16 mouse cellular contexts compared by ENCODE assay signal in genomic region chr11:101610445-101610844, GRCm38 (mm10). TPM values are rescaled to one million over a fixed set of nuclear protein-coding genes. Genes with fewer than 3 reads are reported as not detected.
DNase-seq lines count a peak whose midpoint lies in the region; ATAC-seq and TF ChIP-seq lines count a peak whose summit lies in the region.
"Had no signal": no experiment of that assay in that cellular context is flagged by ENCODE, and none has a peak within 500 bp of the region (broad histone marks: within the 10 kb centered on the region; RNA-seq: fewer than 3 reads in every experiment).

No protein-coding gene starts in this region.

- TF ChIP-seq POLR2A in MEL (IDR thresholded peaks at IDR 0.05; ENCODE audit: control insufficient read depth in 1 of 2, insufficient read depth in 1 of 2, low read depth in 1 of 2, low read length in 2 of 2, poor library complexity in 1 of 2): no peak

- no peaks in the 10 kb centered on the region; the same call in 1 of the 2 replicates for H3K4me1 ChIP-seq in heart, postnatal 0 days (ENCODE audit: control insufficient read depth, insufficient read depth)
- H3K4me1 ChIP-seq in MEL (ENCODE audit: control insufficient read depth in 1 of 2, insufficient read depth in 2 of 2, low read length in 2 of 2): peaks cover 5 to 8% of the 10 kb centered on the region in 2 experiments
- H3K4me1 ChIP-seq in megakaryocyte, embryonic 14.5 days: peaks cover 11% of the 10 kb centered on the region
- peaks cover 18% of the 10 kb centered on the region for H3K4me1 ChIP-seq in hindbrain, embryonic 10.5 days (replicated peaks)

- no peak overlapping the region for H3K27ac ChIP-seq in heart, postnatal 0 days (ENCODE audit: low read depth)
- H3K27ac ChIP-seq in MEL (ENCODE audit: control insufficient read depth, low read depth, low read length): no peak overlapping the region
- no peak overlapping the region for H3K27ac ChIP-seq in hindbrain, embryonic 10.5 days
- H3K27ac ChIP-seq: hindbrain, embryonic 14.5 days; limb, embryonic 12.5 days had no signal

- peak overlapping the region; percentile 25; the same call in 1 of the 2 replicates for H3K4me2 ChIP-seq in heart, postnatal 0 days (ENCODE audit: low read depth, low read length)
- H3K4me2 ChIP-seq: hindbrain, embryonic 14.5 days; limb, embryonic 12.5 days had no signal

- no peak for TF ChIP-seq EP300 in heart, postnatal 0 days (IDR thresholded peaks at IDR 0.05; ENCODE audit: low read depth)
- no peak; a peak in 1 of 4 replicates for TF ChIP-seq EP300 in MEL (IDR thresholded peaks at IDR 0.05; ENCODE audit: low read depth in 1 of 2, low read length in 2 of 2)

- no peak overlapping the region for H3K4me3 ChIP-seq in heart, postnatal 0 days (ENCODE audit: low read depth, low read length)
- H3K4me3 ChIP-seq in MEL (ENCODE audit: control insufficient read depth in 1 of 2, insufficient read depth in 1 of 2, low read depth in 2 of 2, low read length in 2 of 2): peak overlapping the region; percentile 28 to 34
- peak overlapping the region; percentile 70 for H3K4me3 ChIP-seq in megakaryocyte, embryonic 14.5 days (replicated peaks)
- H3K4me3 ChIP-seq in hindbrain, embryonic 10.5 days: no peak overlapping the region
- H3K4me3 ChIP-seq: limb, embryonic 12.5 days had no signal

- TF ChIP-seq CTCF in heart, postnatal 0 days (IDR thresholded peaks at IDR 0.05; ENCODE audit: low read depth): no peak
- TF ChIP-seq CTCF in MEL (IDR thresholded peaks at IDR 0.05 in 2 of 3, conservative IDR thresholded peaks at IDR 0.05 in 1 of 3; ENCODE audit: control insufficient read depth in 1 of 3, insufficient read depth in 1 of 3, low read depth in 2 of 3, low read length in 3 of 3, poor library complexity in 1 of 3, severe bottlenecking in 1 of 3): no peak

- no peaks in the 10 kb centered on the region for H3K36me3 ChIP-seq in heart, postnatal 0 days (replicated peaks; ENCODE audit: control insufficient read depth, insufficient read depth, low read length)
- peaks cover 0 to 8% of the 10 kb centered on the region in 2 experiments; a peak in 2 of 4 replicates for H3K36me3 ChIP-seq in MEL (ENCODE audit: control insufficient read depth in 1 of 2, insufficient read depth in 2 of 2, low read length in 2 of 2)
- H3K36me3 ChIP-seq in megakaryocyte, embryonic 14.5 days (replicated peaks; ENCODE audit: low read length): no peaks in the 10 kb centered on the region
- H3K36me3 ChIP-seq in hindbrain, embryonic 10.5 days: no peaks in the 10 kb centered on the region
- H3K36me3 ChIP-seq: limb, embryonic 12.5 days had no signal

- TF ChIP-seq RAD21 in MEL (IDR thresholded peaks at IDR 0.05; ENCODE audit: low read depth, low read length): no peak

- H3K27me3 ChIP-seq in heart, postnatal 0 days (ENCODE audit: control insufficient read depth, insufficient read depth, low read length): no peaks in the 10 kb centered on the region
- H3K27me3 ChIP-seq in MEL (ENCODE audit: control insufficient read depth in 1 of 2, insufficient read depth in 2 of 2, low read length in 2 of 2): peaks cover 0 to 2% of the 10 kb centered on the region in 2 experiments; a peak in 1 of 4 replicates
- peaks cover 24% of the 10 kb centered on the region for H3K27me3 ChIP-seq in megakaryocyte, embryonic 14.5 days (replicated peaks)
- H3K27me3 ChIP-seq in hindbrain, embryonic 10.5 days (ENCODE audit: insufficient read depth, poor library complexity, severe bottlenecking): no peaks in the 10 kb centered on the region
- H3K27me3 ChIP-seq: limb, embryonic 12.5 days had no signal

- no peaks in the 10 kb centered on the region for H3K79me2 ChIP-seq in MEL (ENCODE audit: control insufficient read depth, insufficient read depth, low read length, poor library complexity)

- H3K9me3 ChIP-seq in heart, postnatal 0 days (replicated peaks; ENCODE audit: control insufficient read depth, low read length): no peaks in the 10 kb centered on the region
- H3K9me3 ChIP-seq in MEL (replicated peaks; ENCODE audit: insufficient read depth, low read length): no peaks in the 10 kb centered on the region
- no peaks in the 10 kb centered on the region for H3K9me3 ChIP-seq in megakaryocyte, embryonic 14.5 days
- H3K9me3 ChIP-seq in hindbrain, embryonic 10.5 days: no peaks in the 10 kb centered on the region
- H3K9me3 ChIP-seq: limb, embryonic 12.5 days had no signal

- peak; percentile 47; the same call in 1 of the 2 replicates for ATAC-seq in heart, postnatal 0 days (ENCODE audit: insufficient read depth, low read depth)
- ATAC-seq in erythroid progenitor cell, adult 5-6 weeks (replicated peaks; ENCODE audit: low FRiP score, poor library complexity, severe bottlenecking): 0 out of 2 replicates have a peak, but pooled peaks have one; percentile 47

- no peak for DNase-seq in heart, postnatal 0 days (ENCODE audit: low spot score)
- DNase-seq in heart, adult 9 months (ENCODE audit: low spot score in 2 of 2): no peak
- DNase-seq in MEL (ENCODE audit: low read depth, low spot score): peak; percentile 59
- no peak for DNase-seq in right cerebral cortex, postnatal 14 days
- DNase-seq in hindbrain, embryonic 10.5 days (ENCODE audit: low spot score): no peak
- no peak for DNase-seq in Muller cell, postnatal 12 days (ENCODE audit: inconsistent ontology term)
- DNase-seq: kidney, postnatal 14 days; layer of hippocampus, postnatal 36 days; lung, postnatal 36 days had no signal

- H3K9ac ChIP-seq in heart, postnatal 0 days (replicated peaks; ENCODE audit: low read depth, low read length): no peak overlapping the region
- H3K9ac ChIP-seq in MEL (ENCODE audit: control insufficient read depth, low read depth, low read length, poor library complexity, severe bottlenecking): peak overlapping the region; percentile 19; the same call in 1 of the 2 replicates
- H3K9ac ChIP-seq: hindbrain, embryonic 14.5 days; limb, embryonic 12.5 days had no signal

- 5% methylated on average over 11 of the region's 11 CpGs for WGBS in heart, postnatal 0 days
- WGBS in hindbrain, embryonic 10.5 days: 40% methylated on average over 11 of the region's 11 CpGs

RNA-seq across cellular contexts. Expression of gene Gm11634, which starts 11.4 kb away (rescaled TPM):
- total RNA-seq in heart, postnatal 0 days (2014; rRNA removed; ENCODE audit: low replicate concordance): not detected in 2 replicates
- not detected in 2 replicates for polyA plus RNA-seq in heart, postnatal 0 days (2015; fragmentation: Nextera tagmentation; extraction: Ambion mirVana)
- total RNA-seq in MEL (2012; rRNA removed): not detected in 2 replicates
- polyA plus RNA-seq in MEL (2012; ENCODE audit: insufficient read depth in 1 of 2, insufficient read length in 2 of 2, low read depth in 1 of 2, low replicate concordance in 2 of 2, missing spikeins in 1 of 2): not detected
- total RNA-seq in erythroid progenitor cell, adult 5-6 weeks (2015; ENCODE audit: low replicate concordance): not detected in 2 replicates
- not detected in 2 replicates for total RNA-seq in erythroid progenitor cell, adult 5-6 weeks (2017; ENCODE audit: low replicate concordance)
- polyA plus RNA-seq in megakaryocyte, embryonic 14.5 days (2012; ENCODE audit: insufficient read depth, low replicate concordance): not detected in 2 replicates
- not detected in 2 replicates for polyA plus RNA-seq in hindbrain, embryonic 10.5 days (2016; fragmentation: Nextera tagmentation; extraction: Ambion mirVana)
- total RNA-seq: gastrocnemius, adult 18-20 months; layer of hippocampus, postnatal 36 days had no signal
- polyA plus RNA-seq: cortical plate, adult 2 months; hindbrain, embryonic 14.5 days; limb, embryonic 12.5 days; thymus, postnatal 0 days had no signal

RNA-seq across cellular contexts. Expression of gene Rdm1, which starts 16.6 kb away (rescaled TPM):
- total RNA-seq in heart, postnatal 0 days (2014; rRNA removed; ENCODE audit: low replicate concordance): 44.1 and 44.5 TPM in 2 replicates
- 38.1 and 40.4 TPM in 2 replicates for polyA plus RNA-seq in heart, postnatal 0 days (2015; fragmentation: Nextera tagmentation; extraction: Ambion mirVana)
- 6.5 and 6.7 TPM in 2 replicates for total RNA-seq in MEL (2012; rRNA removed)
- polyA plus RNA-seq in MEL (2012; ENCODE audit: insufficient read depth in 1 of 2, insufficient read length in 2 of 2, low read depth in 1 of 2, low replicate concordance in 2 of 2, missing spikeins in 1 of 2): 1 to 10 TPM in 1 of 2 experiments, not detected in 1; 6.8 TPM
- 81.1 and 91.4 TPM in 2 replicates for total RNA-seq in erythroid progenitor cell, adult 5-6 weeks (2015; ENCODE audit: low replicate concordance)
- total RNA-seq in erythroid progenitor cell, adult 5-6 weeks (2017; ENCODE audit: low replicate concordance): 34.5 and 43.0 TPM in 2 replicates
- 3.8 TPM in 1 of 2 replicates, not detected in the other for polyA plus RNA-seq in megakaryocyte, embryonic 14.5 days (2012; ENCODE audit: insufficient read depth, low replicate concordance)
- 34.2 and 39.4 TPM in 2 replicates for polyA plus RNA-seq in hindbrain, embryonic 10.5 days (2016; fragmentation: Nextera tagmentation; extraction: Ambion mirVana)

RNA-seq across cellular contexts. Expression of gene Tmem106a, which starts 28.4 kb away (rescaled TPM):
- 2.7 and 8.3 TPM in 2 replicates for total RNA-seq in heart, postnatal 0 days (2014; rRNA removed; ENCODE audit: low replicate concordance)
- polyA plus RNA-seq in heart, postnatal 0 days (2015; fragmentation: Nextera tagmentation; extraction: Ambion mirVana): 4.2 TPM in 2 replicates
- 0.23 and 0.36 TPM in 2 replicates for total RNA-seq in MEL (2012; rRNA removed)
- under 1 TPM in 1 of 2 experiments, not detected in 1; 0.81 TPM for polyA plus RNA-seq in MEL (2012; ENCODE audit: insufficient read depth in 1 of 2, insufficient read length in 2 of 2, low read depth in 1 of 2, low replicate concordance in 2 of 2, missing spikeins in 1 of 2)
- total RNA-seq in erythroid progenitor cell, adult 5-6 weeks (2015; ENCODE audit: low replicate concordance): 13.7 and 22.2 TPM in 2 replicates
- 2.6 and 3.0 TPM in 2 replicates for total RNA-seq in erythroid progenitor cell, adult 5-6 weeks (2017; ENCODE audit: low replicate concordance)
- 3.4 and 23.5 TPM in 2 replicates for polyA plus RNA-seq in megakaryocyte, embryonic 14.5 days (2012; ENCODE audit: insufficient read depth, low replicate concordance)
- 1.7 and 4.3 TPM in 2 replicates for polyA plus RNA-seq in hindbrain, embryonic 10.5 days (2016; fragmentation: Nextera tagmentation; extraction: Ambion mirVana)

RNA-seq across cellular contexts. Expression of gene Arl4d, which starts 54.9 kb away (rescaled TPM):
- total RNA-seq in heart, postnatal 0 days (2014; rRNA removed; ENCODE audit: low replicate concordance): 8.1 and 12.2 TPM in 2 replicates
- polyA plus RNA-seq in heart, postnatal 0 days (2015; fragmentation: Nextera tagmentation; extraction: Ambion mirVana): 9.9 and 11.3 TPM in 2 replicates
- total RNA-seq in MEL (2012; rRNA removed): 0.23 and 0.33 TPM in 2 replicates
- polyA plus RNA-seq in MEL (2012; ENCODE audit: insufficient read depth in 1 of 2, insufficient read length in 2 of 2, low read depth in 1 of 2, low replicate concordance in 2 of 2, missing spikeins in 1 of 2): under 1 TPM in 1 of 2 experiments, not detected in 1; 0.17 TPM
- not detected in 2 replicates for total RNA-seq in erythroid progenitor cell, adult 5-6 weeks (2015; ENCODE audit: low replicate concordance)
- total RNA-seq in erythroid progenitor cell, adult 5-6 weeks (2017; ENCODE audit: low replicate concordance): 1.0 and 1.5 TPM in 2 replicates
- 1.2 TPM in 1 of 2 replicates, not detected in the other for polyA plus RNA-seq in megakaryocyte, embryonic 14.5 days (2012; ENCODE audit: insufficient read depth, low replicate concordance)
- 7.9 and 9.4 TPM in 2 replicates for polyA plus RNA-seq in hindbrain, embryonic 10.5 days (2016; fragmentation: Nextera tagmentation; extraction: Ambion mirVana)

RNA-seq across cellular contexts. Expression of gene Nbr1, which starts 58.5 kb away (rescaled TPM):
- total RNA-seq in heart, postnatal 0 days (2014; rRNA removed; ENCODE audit: low replicate concordance): 101 and 157 TPM in 2 replicates
- polyA plus RNA-seq in heart, postnatal 0 days (2015; fragmentation: Nextera tagmentation; extraction: Ambion mirVana): 45.1 and 47.2 TPM in 2 replicates
- total RNA-seq in MEL (2012; rRNA removed): 38.6 and 39.4 TPM in 2 replicates
- polyA plus RNA-seq in MEL (2012; ENCODE audit: insufficient read depth in 1 of 2, insufficient read length in 2 of 2, low read depth in 1 of 2, low replicate concordance in 2 of 2, missing spikeins in 1 of 2): 10 to 100 TPM in 1 of 2 experiments, not detected in 1; 52.3 TPM
- 108 and 112 TPM in 2 replicates for total RNA-seq in erythroid progenitor cell, adult 5-6 weeks (2015; ENCODE audit: low replicate concordance)
- 82.8 and 107 TPM in 2 replicates for total RNA-seq in erythroid progenitor cell, adult 5-6 weeks (2017; ENCODE audit: low replicate concordance)
- 8.2 and 55.6 TPM in 2 replicates for polyA plus RNA-seq in megakaryocyte, embryonic 14.5 days (2012; ENCODE audit: insufficient read depth, low replicate concordance)
- polyA plus RNA-seq in hindbrain, embryonic 10.5 days (2016; fragmentation: Nextera tagmentation; extraction: Ambion mirVana): 71.0 and 81.8 TPM in 2 replicates

Comparison
In these comparisons a context has a peak if more than half of its experiments do, and no peak if none do; other contexts are left out.
1. H3K4me3 ChIP-seq: peak in MEL (2 of 2) and megakaryocyte, embryonic 14.5 days (single experiment); none in heart, postnatal 0 days (single experiment) and hindbrain, embryonic 10.5 days (single experiment).